Mouse (Mus musculus) left cerebral cortex, postnatal 4 days (tissue): ENCODE measurements around the gene Lrrc1. TPM values are rescaled to one million over a fixed set of nuclear protein-coding genes. Genes with fewer than 3 reads are reported as not detected.
"Not testable (repeated sequence)": the region's sequence is repeated elsewhere in the genome, so short reads cannot be mapped to it uniquely, and the experiment has no call there.

ENCODE experiments used
- DNase-seq: peaks from one replicate; pipeline ENCODE4 v3.0.0-alpha.2; 2022
- intact Hi-C: fragments of 180-260 bp; cut with DNase I; formaldehyde crosslinking; loops from one replicate; pipeline ENCODE4 v1.15.1; 2025
- total RNA-seq, 2 experiments: library from RNA; stranded (reverse); gene quantifications; 2 replicates each; pipeline ENCODE4 v1.2.3; 2021

Lrrc1 gene
- 1 to 10 TPM; 8.0 to 8.3 TPM for total RNA-seq

DNA sequence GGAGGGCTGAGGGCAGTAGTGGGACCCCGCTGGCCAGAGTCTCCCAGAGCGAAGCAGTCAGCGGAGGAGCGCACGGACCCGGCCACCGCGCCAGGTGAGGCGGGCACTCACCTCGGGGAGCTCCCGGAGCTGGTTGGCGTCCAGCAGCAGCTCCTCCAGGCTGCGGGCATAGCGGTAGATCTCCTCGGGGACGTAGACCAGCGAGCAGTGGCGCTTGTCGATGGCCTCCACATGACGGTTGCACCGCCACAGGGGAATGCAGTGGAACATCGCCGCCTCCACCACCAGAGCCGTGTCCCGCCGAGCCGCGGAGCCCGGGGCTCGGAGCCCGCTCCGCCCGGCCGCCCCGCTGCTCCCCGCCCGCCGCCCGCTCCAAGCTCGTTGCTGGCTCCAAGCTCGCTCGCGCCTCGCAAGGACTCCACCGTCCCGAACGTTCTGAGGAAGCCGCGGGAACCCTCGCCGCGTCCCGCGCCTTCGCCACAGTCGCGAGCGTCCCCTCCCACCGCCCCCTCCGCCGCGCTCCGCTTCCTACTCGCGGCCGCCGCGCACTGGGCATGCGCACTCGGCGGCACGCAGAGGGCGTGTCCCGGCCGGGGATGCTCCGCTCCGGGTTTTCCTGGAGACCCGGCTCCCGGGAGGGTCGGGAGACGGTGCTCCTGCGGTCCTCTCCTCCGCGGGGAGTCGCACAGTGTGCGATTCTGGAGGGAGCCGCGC lies at the start of gene Lrrc1:
Lrrc1 (minus strand) TSS at position 517 of the 714 bp plus-strand sequence.
- DNase-seq, result peak; percentile 86
- intact Hi-C loops, result no loop called here

DNA sequence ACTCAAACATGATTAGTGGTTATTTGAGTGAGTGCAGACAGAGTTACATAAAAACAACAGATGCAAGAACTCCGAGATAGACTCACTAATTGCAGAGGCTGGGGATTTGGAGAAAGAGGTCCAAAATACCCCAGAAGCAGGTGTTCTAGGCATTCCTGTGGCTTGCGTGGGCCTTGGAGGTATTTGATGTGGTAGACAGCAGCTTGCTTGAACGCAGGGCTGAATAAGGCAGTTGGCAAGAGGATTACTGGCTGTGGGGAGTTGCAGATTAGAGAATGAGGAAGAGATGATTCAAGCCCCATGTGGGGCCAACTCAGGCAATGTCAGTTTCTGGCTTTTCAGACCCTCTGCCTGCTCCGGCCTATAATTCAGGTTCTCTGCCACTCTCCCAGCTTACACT lies 47.8 kb upstream of the Lrrc1 start:
- DNase-seq, result no peak
- intact Hi-C loops, result no loop called here

DNA sequence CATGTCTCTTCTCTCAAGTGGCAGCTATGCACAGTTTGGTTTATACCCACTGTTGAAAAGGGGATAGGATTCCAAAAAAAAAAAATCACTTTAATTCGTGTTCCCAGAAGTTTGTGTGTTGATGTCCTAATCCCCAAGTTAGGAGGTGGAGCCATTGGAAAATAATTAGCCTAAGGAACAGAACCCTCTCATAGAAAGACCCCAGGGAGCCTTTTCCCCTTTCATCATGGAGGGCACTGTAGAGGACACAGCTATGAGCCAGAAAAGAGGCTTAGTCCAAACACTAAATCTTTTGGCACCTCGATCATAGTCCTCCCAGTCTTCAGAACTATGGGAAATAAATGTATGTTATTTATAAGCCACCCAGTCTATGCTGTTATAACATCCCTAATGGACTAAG lies 44.8 kb upstream of the Lrrc1 start:
- intact Hi-C loops, result no loop called here
- no peak for DNase-seq

DNA sequence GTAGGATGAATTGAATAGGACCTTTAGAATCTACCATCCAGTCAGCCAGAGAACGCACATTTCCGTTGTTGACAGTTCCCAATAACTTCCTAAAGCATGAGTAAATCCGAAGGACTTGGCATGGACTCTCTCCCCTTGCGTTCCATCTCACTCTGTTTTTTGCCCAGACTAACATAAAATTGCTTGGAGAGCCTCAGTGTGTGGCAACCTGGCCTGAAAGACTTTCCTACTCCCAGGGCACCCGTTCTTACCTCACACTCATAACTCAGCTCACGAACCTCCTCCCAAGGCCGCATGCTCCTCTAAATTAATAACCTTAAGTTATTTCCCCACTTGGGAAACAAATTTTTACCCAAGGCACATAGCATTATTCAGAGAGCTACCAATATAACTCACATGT lies 42.9 kb upstream of the Lrrc1 start:
- intact Hi-C loops, result no loop called here

DNA sequence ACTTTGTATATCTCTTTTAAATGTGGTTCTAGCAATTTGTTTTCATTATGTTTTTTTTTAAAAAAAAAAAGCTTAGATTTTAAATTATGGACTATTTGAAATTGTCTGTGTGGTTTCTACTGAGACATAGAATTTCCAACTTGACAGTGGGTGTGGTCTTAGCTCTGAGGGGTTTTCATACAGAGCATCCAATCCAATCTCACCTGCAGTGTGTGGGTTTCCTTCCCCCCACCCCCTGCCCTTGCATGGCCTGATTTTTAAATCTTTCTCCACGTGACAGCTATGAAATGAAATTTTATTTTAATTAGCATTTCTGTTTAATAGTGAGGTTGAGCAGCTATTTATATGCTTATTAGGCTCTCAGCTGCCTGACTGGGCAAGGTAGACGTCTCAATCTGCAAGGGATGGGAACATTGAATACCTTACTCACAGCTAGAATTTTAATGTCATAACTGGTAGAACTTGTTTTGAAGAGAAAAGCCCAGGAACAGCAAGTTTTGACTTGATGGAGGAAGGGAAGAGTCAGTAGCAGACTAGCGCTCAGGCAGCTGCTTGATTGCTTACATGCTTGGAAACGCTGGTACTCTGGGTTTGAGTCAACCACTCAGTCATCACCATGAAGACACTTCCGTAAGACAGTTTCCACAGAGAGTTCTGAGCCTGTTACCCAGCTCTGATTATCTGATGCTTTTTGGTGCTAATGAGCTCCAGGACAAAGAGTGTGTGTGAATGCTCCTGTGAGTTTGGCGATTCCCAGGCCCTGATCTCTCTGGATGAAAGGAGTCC lies 42.3 kb upstream of the Lrrc1 start:
- no peak for DNase-seq
- intact Hi-C loops, result no loop called here

More for the DNA sequence above, 42.9 kb upstream of the Lrrc1 start:
- no peak for DNase-seq

DNA sequence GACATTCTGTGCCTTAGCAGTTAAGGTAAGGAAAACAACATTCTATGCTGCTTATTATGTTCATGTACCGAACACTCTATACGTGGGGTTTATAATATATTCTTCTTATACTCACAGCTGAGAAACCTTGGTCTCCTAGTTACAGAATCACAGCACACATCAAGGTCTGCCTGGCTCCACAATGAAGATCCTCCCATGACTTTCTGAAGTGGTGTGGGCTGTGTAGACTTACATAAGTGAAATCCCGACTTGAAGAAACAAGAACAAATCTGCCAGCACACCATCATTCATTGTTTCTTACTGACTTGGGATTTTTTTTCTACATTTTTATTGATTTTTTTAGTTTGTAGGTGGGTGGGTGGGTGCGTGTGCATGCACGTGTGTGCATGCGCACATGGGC lies 40.1 kb upstream of the Lrrc1 start:
- intact Hi-C loops, result no loop called here
- DNase-seq, result no peak

DNA sequence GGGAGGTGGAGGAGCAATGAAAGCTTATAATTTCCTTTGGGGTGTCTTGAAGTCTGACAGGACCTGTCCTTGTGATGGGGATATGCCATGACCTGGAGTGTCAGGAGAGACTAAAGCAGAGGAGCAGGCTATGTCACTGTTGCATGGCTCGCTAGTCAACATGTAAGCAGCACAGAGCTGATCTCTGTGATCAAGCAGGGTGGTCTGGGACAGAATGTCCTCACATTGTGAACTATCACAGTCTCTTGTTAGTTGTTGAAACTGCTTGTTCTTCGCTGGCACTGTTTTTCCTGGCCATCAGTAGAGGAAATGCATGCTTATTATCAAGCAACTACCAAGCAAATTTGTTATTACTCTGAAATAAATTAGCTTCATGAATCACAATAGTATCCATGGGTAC lies 38.6 kb upstream of the Lrrc1 start:
- intact Hi-C loops, result no loop called here
- DNase-seq, result no peak

DNA sequence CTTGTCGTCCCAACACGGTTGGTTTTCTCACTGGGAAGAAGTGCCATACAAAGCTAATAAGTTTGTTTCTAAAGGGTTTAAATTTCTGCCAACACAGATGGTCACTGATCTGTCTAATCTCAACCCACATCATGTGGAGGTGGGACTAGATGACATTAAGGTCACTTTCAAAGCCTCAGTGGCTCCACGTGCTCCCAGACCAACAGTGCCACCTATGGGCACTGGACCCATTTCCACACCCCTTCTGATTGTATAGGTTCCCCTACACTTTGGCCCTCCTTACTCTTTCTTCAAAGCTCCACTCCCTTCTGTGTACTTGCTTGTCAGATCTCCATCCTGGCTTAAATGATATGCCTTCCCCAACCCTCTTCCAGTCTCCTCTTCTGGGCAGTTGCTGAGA lies 35.2 kb upstream of the Lrrc1 start:
- intact Hi-C loops, result no loop called here
- no peak for DNase-seq

DNA sequence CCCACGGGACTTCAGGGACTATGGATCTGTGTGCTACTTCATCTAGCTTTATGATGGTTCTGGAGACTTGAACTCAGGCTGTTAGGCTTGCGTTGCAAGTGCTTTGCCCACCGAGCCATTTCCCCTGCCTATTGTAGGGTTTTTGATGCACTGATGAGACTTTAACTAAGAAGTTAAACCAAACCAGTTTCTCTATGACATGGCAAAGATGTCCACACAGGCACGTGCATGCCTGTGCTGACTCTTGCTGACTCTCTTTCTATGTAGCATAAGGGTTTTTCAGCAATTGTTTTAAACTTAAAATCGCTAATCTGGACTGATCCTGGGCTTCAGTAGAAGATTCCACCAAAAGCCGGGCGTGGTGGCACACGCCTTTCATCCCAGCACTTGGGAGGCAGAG lies 33.3 kb upstream of the Lrrc1 start:
- intact Hi-C loops, result no loop called here
- no peak for DNase-seq

DNA sequence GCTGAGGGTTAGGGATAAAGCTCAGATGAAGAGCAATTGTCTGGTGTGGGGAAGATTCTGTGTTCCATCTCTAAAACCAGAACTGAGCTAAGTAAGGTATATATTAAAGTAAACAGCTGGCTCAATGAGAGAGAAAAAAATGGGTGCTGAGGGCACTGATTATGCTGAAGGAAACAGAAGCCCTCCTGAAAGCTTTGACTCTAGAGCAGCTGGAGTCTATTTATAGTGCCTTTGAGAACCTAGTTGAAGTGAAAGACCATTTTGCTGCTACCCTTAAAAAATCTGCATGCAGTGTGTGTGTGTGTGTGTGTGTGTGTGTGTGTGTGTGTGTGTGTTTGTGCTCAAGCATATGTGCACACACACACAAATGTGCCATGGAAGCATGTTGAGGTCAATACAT lies 32.7 kb upstream of the Lrrc1 start:
- DNase-seq, result no peak

DNA sequence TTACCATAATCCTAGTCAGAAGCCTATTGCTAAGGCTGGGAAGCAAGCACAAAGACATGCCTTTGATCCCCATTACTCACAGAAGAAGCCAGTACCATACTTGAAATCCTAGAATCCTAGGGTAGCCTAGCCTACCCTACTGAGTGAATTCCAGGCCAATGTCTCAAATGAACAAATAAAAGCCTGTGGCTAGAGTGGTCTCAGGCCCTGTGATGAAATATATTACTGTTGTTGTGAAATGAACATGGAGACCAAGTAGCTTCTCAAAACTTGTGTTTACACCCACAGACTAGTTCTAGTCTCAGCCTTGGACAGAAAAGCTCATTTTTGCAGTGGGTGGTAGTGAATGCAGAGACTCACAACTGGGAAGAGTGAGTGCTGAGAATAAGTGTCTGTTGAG lies 31.6 kb upstream of the Lrrc1 start:
- DNase-seq, result no peak
- intact Hi-C loops, result no loop called here

More for the DNA sequence above, 32.7 kb upstream of the Lrrc1 start:
- intact Hi-C loops, result no loop called here

DNA sequence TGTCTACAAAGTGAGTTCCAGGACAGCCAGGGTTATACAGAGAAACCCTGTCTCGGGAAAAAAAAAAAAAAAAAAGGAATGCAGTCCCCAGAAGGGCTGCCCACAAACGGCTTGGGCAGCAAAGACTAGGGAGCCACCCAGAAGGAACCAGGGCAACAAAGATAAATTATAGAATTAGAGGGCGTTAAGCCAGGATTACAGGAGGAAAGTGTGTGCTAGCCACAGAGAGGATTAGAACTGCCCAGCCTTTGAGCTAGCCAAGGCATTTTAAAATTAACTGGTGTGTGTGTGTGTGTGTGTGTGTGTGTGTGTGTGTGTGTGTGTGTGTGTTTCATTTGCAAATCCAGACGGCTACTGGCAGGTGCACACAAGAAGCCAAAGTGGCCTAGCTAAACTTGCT lies 30.3 kb upstream of the Lrrc1 start:
- intact Hi-C loops, DNase-seq: not testable (repeated sequence)

DNA sequence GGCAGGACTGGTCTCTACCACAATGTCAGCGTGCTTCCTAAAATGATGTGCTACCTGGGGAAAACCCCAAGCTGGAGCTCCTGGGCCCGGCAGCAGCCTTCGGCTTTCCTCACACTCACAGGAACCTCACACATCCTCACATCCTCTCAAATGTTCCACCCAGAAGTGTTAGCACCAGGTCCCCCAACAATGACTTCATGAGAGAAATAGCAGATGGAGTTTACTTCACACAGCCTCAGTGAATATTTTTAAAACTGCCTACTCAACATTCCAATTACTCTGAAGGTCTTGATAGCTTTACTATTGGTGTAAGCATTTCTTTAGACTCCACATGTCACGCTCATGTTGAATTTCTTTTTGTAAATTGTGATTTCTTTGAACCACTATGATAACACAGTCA lies 27.2 kb upstream of the Lrrc1 start:
- DNase-seq, result no peak
- intact Hi-C loops, result no loop called here

DNA sequence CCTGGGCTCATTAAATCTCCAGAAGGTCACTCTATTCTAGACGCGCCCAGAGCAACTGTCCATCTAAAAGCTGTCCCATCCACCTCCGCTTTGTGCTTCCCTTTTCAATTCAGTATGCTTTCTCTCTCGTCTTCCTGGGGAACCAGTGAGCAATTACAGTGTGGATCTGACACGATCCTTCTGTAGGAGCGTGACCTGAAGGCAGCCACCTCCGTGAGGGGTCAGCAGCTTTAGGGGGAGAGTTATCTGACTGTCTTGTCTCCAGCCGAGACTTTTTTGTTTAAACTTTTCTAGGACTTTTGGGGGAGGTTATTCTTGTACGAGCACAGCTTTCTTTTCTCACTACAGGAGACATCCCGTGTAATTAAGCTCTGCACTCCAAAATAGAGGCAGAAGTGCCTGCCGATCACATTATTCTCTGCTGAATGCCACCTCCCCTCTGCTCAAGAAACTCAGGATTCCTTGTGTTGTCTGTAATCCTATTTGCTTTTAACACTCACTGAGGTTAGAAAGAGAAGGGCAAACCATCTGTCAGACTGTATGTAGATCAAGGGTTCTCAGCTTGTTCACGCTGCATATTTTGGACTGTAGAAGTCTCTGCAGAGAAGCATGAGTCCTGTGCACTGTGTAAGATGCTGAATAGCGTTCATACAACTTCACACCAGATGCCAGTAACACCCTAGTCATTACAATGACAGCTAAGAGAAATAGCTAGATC lies 24.3 kb upstream of the Lrrc1 start:
- no peak for DNase-seq
- intact Hi-C loops, result no loop called here

DNA sequence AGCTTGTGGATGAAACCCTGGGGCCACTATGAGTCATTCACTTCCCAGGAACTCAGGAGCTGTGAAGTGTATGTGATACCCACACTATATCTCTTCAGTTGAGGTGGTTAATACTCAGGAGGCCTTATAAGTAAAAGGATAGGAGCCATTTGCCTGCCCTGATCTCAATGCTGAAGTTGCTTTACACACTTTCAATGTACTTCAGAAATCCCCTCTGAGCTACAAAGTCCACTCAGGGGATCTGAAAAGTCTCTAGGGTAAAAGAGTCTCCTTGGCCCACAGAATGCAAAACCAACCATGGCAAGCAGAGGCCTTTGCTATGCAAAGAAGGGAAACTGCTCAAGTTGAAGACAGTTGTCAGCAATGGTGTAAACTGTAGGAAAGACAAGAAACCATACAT lies 17.2 kb upstream of the Lrrc1 start:
- DNase-seq, result no peak
- intact Hi-C loops, result no loop called here

DNA sequence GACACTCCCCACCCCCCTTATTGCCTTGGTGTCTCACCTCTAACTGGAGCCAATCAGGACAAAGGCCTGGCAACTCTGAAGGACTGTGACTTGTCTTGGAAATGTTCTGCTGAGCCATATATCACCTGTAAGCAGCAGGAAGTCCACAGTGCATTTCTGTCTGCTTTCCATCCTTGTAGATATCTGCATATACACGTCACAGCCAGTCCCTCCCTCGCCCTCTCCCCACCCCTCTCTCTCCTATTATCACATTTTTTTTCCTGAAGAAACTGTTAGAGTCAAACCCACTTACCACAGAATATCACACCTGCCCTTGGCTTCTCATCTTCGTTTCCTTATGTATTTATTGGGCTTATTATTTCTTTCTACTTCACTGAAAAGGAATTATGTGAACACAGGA lies 13.3 kb upstream of the Lrrc1 start:
- no peak for DNase-seq
- intact Hi-C loops, result no loop called here

DNA sequence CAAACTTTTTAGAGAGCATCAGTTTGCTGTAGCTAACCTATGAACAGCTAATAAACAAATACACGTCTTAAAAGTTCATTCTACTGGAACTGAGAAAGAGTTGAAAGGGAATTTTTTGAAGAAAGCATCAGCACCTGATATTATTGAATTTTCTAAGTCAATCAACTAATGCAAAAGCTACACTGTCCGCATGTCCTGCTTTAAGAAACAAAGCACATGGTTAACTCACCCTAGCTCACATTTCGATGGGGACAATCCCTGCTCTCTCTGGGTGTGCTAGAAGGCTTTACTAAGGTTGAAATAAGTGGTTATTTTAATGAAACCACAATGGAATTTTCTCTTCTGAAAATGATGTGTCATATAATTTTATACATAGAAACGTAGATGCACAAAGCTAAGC lies 12.5 kb upstream of the Lrrc1 start:
- no peak for DNase-seq
- intact Hi-C loops, result no loop called here

DNA sequence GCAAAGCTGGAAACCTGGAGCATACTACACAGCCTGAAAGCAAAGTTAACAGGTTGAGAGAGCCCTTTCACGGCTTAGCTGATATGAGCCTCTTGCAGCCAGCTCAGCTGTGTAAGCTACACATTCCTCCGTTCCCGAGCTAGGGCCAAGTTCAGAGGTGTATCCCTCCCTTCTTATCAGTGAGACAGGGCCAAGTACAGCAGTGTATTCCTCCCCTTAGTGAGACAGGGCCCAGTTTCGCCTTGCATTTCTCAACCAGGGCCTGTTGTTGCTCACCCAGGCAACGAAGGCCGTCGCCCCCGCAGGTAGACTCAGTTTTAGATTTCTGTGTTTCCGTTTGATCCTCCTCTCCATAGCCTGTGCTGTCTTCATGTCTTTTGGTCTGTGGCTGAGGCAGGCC lies 11.8 kb upstream of the Lrrc1 start:
- intact Hi-C loops, result no loop called here
- DNase-seq, result no peak

DNA sequence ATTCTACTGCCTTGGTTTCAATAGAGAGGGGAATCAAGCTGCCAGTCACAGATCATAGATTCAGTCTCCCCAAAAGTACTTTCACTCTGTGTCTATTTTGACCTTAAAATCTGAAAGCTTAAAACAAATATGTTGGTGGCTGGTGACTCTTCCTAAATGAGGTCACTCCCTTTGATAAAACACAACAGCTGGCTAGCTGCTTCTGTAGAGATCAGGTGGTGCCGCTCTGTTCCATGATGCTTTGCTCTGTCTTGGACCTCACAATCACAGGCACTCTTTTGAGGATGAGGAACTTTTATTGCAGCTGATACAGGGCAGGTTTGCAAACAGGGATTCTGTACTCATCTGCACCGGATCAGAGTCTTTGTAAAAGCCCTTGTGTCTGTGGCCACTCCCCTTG lies 8.8 kb upstream of the Lrrc1 start:
- DNase-seq, result no peak
- intact Hi-C loops, result no loop called here

DNA sequence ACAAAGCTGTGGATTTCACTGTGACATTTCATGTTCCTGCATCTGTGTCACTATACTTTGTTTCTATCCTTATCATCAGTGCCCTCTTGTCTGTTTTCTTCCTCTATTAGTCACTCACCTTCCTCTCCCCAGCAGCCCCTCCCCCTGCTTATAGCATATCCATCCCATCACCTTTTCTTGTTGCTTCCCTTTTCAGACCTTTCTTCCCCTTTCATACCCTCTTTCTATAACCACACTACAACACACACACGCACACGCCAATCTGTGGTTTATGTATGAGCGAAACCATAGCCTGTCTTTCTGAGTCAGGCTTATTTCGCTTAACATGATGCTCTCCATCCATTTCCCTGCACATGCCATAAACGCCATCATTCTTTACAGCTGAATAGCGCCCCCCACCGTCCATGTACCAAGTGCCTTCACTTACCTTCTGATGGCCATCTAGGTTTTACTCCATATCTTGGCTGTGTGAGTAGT lies 6.4 kb upstream of the Lrrc1 start:
- intact Hi-C loops, result no loop called here
- DNase-seq, result no peak

DNA sequence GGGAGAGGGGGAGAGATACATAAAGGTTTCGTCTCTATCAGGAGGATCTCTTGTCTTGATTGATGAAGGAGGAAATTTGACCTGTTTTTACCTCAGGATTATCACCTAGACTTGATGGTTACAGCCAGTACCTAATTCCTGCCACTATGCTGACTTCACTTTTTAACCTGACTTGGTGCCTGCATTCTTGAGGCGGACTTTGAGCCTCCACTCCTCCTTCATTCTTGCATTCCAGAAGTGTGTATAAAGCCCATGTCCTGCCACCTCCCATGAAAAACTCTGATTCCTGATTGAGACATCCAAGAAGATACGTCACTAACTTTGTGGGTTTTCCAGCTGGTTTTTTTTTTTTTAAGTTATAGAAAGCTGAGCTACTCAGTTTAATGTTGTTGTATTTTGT lies 1.3 kb upstream of the Lrrc1 start:
- DNase-seq, result no peak
- intact Hi-C loops, result no loop called here

DNA sequence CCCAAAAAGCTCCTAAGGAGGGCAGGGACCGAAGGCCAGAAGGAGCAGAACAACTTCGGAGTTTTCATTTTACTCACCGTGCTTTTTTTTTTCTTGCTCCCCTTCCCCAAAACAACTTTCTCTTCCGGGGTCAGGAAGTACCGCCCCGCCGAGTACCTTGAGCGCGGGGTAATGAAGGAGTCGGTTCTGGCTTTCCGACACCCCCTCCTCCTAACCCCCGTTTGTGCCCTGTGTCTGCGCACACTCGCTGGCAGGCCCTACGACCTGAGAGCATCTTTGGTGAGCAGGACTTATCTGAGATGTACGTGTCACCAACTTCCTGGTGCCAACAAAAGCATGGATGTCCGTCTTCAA lies 375 bp upstream of the Lrrc1 start:
- intact Hi-C loops, result no loop called here
- no peak for DNase-seq
